Mouse (Mus musculus): ENCODE measurements around the gene Abtb2. TPM values are rescaled to one million over a fixed set of nuclear protein-coding genes. Genes with fewer than 3 reads are reported as not detected.

The Abtb2 gene
- total RNA-seq, 2 experiments from 2014 or later: 0.44 to 0.54 TPM

DNA sequence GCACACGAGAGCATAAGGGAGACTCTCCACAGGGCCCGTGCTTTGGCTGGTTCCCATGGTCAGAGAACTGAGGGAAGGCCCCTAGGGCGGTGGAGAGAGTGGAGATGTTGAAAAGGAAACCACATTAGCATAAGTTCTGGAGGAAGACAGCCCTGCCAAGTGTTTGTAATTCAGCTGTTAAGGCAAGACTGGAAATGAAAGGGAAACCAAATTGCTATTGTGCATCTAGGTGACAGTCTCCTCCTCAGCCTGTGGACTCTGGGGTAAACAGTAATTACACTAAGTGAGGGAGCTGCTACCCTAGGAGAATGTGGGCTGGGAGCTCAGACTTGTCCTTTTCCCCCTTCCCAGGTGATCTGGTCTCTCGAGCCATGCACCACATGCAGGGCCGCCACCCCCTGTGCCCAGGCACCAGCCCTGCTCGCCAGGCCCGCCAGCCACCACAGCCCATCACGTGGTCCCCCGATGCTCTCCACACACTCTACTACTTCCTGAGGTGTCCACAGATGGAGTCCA is 116.9 kb downstream of the Abtb2 start:
- ATAC-seq (replicated peaks; ENCODE audit: poor library complexity): peak; percentile 44

DNA sequence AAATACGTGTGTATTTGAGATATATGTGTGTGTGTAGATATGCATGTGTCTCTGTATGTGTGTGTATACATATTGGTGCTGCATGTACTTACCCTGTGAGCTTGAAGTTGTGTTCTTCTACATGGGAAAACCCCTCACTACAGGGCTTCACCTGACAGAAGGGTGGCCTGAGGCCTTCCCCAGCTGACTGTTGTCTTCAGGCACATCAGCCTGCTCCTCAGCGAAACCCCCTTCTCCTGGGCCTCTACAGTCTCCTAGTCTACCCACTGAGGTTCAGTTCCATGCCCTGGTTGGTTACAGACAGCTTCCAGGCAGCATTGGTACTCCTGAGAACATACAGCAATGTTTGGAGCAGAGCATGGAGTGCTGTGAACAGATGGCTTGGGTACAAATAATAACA is 118.3 kb downstream of the Abtb2 start:
- no peak for ATAC-seq (replicated peaks; ENCODE audit: poor library complexity)

DNA sequence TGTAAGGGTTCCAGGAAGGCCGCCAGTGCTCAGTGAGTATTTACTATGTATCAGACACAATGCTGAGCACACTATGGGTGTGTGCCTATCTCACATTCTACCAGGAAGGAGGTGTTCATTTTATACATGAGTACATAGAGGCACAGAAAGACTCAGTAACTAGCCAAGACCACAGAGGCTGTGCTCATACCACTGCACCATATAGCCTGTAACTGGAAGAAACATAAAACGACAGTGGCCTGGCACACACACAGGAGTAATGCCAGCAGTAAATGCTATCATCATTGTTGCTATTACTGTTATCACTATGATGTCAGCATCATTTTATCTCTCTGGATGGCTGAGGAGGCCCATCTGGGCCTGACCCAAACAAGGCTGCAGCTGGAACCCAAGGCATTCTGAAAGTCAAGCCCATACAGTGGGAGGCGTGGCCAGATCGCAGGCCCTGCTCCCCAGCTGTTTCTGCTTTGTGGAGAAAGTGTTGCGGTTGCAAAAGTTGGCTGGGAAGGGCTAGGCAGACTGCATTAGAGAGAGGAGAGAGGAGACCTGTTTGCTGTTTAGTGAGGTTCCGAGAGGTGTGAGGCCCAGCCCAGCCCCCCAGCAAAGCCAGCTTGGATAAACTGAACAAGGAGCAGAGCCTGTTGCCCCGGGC is 118.9 kb downstream of the Abtb2 start:
- ATAC-seq (replicated peaks; ENCODE audit: poor library complexity): peak; percentile 60

DNA sequence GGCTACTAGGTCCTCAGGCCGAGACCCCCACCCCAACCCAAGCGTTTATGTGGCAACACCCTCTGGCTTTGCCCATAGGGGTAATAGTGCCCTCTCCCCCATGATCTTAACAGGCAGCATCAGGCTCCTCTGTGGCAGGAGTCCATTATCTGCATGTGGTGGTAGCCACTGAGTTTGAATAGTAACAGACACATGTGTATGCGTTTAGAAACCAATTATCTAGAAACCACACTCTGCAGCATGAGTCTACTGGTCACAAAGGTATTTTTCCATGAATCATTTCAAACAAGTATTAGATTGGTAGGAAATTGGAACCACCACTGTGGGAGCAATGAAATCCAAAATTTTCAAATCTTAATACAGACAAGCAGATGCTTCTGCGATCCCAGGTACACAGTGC is 119.5 kb downstream of the Abtb2 start:
- 0 out of 2 replicates have a peak, but pooled peaks have one; percentile 5 for ATAC-seq (replicated peaks; ENCODE audit: poor library complexity)

DNA sequence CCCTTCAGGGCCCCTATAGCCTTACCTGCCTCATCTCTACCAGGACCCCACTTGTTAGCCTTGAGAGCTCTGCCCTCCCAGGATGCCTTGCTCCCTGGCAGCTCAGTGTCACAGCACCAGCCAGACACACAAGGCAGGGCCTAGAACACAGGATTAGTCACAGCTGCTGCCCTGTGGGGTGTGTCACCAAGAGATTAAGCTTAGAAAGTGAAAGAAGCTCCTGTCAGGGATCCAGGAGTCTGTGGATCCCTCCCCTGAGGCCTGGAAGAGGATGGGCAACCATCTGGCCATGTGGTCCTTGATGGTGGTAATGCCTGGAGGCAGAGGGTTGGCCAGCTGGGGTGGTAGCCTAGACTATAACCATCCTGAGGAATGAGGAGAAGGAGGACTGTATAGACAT is 121.0 kb downstream of the Abtb2 start:
- ATAC-seq (replicated peaks; ENCODE audit: poor library complexity): peak; percentile 20

DNA sequence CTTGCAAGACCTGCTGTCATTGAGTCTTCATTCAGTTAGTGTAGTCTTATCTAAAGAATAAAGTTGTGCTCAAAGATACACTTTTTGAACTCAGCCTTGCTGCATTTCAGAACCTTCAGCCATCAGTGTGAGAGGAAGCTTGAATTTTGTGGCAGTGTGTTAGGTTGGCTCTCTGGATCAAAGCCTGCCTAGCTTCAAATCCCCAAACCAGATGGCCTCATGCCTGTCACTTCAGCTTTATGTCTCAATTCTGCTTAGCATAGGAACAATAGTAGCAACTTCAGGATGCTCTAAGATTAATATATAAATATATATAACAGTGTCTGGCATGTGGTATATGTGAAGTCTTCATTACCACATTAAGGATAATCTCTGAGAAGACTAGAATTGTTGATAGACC is 121.8 kb downstream of the Abtb2 start:
- ATAC-seq (replicated peaks; ENCODE audit: poor library complexity): no peak

DNA sequence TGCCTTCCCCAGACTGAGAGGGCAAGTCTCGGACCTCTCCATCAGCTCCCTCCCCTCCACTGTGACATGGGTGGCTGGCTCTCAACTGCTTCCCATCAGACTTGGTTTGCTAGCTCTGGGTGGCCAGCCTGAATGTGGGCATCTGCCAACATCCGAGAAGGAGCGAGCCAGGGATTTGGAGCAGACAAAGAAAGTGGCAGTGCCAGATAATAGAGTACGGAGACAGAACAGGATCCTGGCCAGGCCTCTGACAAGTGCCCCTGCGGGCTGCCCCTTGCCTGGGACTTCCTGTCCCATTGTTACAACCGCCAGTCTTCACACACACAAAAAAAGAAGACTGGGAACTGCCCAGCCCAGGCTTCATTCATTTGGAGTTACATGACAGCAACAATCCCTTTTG is 124.3 kb downstream of the Abtb2 start:
- no peak for ATAC-seq (replicated peaks; ENCODE audit: poor library complexity)

DNA sequence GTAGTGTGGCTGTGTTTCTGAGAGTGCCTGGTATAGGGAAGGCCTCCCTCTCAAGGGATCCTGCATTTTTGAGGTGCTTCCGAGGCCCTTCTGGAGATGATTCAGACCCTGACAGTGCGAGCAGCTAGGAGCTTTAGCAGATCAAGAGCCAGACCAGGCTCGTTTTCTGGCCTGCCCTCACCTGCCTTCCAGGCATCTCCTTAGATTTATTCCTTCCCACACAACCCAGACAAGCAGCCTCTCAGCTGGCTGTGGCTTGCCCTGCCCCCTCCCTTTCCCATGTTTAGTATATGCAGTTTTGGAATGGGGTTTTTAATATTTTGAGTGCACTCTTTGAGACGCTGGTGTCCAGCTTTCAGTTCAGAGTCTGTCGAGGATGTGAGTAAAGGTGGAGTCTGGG is 124.7 kb downstream of the Abtb2 start:
- ATAC-seq (replicated peaks; ENCODE audit: poor library complexity): no peak

DNA sequence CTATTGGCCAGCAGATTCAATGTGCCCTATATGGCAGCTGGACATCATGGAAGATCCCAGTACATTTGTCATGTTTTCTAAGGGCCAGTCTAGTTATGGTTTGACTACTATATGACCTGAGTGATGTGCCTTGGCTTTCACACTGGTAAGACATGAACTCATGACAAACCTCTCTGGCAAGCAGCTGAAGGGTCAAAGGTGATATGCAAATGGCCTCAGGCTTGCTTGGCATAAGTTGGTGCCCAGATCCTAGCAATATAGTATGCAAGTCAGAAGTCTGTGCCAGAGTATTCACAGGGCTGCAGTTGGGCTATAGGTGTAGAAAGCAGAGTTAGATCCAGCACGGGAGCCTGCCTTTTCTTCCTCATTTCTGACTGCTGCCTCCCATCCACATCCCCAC is 125.2 kb downstream of the Abtb2 start:
- no peak for ATAC-seq (replicated peaks; ENCODE audit: poor library complexity)

DNA sequence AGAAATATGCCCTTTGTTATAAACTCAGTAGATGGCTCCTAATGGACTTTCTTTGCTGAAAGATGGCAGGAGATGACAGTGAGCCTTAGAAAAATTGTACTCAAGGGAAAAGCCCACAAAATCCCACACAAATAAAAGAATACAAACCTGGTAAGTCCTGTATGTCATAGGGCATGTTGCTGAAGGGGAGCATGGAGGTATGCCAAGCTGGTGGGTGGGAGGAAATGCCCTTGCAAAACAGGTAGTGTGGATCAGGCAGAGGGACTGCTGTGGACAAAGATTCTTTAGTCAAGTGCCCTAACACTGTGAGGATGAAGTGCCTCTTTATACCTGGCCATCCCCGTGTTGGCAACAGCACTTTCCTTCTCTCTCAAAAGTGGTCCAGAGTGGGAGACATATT is 126.7 kb downstream of the Abtb2 start:
- ATAC-seq (replicated peaks; ENCODE audit: poor library complexity): no peak

DNA sequence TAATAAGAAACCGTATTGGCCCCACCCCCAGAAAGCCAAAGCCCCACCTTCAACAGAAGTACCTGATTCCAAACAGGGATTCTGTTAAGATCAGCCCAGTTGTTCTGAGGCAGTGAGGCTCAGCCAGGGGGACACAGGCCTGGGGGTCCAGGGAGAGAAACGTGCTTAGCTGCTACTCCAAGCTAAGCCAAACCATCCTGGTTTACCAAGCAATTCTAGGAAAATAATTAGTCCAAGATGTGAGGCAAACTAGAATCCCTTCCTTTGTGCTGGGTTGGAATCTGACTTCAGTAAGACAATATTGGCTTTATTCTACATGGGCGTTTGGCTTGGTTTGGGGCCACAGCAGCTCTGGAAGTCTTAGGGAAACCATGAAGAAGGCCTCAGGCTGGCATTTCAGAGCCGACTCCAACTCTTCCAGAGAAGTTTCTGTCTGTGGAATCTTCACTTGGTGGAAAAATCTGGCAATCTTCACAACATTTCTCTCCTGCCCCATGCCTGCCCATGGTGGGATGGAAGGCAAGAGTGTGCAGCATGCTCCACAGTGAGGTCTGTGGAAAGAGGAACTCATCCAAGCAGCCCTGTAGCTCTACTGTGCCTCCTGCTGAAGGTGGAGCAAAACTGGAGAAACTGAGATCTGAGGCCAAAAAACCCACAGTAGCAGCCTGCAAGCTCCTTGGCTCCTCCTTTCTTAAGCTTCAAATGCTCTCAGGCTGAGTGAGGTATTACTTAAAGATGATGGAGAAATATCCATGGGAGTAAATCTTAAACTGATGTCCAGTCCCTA is 128.9 kb downstream of the Abtb2 start:
- ATAC-seq (replicated peaks; ENCODE audit: poor library complexity): peak; percentile 64

DNA sequence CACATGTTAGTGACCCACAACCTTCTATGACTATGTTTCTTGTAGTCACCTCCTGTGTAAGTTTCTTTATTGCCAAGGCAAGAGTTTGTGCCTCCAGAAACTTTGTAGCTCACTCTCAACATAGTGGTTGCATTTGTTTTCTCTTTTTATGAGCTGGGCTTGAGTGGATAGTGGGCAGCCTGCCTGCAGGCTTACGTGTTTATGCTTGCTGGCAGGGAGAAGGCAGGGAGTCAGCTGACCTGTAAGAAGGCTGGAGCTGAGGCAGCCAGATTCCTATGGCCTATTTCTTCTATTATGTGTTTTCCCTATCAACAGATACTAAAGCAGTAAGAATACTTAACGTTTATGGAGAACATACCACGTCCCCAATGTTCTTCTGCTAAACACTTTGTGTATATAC is 130.1 kb downstream of the Abtb2 start:
- no peak for ATAC-seq (replicated peaks; ENCODE audit: poor library complexity)

DNA sequence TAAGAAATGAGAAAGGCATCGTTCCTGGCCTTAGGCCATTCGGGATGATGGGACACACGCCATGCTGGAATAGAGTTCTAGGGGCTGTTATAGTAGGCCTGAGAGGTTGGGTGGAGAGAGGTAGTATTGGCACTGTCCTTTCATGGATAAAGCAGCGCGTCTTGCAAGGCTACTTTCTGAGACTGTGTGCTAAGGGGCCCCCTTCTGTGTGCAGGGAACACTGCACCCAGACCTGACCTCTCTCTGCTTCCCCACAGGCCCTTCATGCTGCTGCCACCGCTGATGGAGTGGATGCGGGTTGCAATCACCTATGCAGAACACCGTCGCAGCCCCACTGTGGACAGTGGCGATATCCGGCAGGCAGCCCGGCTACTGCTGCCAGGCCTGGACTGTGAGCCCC is 134.4 kb downstream of the Abtb2 start:
- ATAC-seq (replicated peaks; ENCODE audit: poor library complexity): no peak

DNA sequence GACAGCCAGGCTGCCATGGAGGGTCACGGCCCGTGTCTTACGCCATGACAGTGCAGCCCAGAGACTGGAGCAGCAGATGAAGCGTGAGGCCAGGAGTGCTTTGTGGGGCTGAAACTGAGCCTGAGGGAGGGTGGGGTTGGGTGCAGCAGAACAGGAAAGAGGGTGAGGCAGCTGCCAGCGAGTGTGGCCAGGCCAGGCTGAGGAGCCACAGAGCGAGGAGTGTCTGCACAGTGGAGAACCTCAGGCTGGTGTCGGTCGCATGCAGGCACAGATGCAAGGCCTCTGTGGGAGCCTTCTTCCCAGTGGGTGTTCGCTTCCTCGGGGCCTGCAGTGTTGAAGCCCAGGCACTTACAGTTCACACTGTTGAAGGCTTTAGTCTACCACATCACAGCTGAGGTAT is 137.2 kb downstream of the Abtb2 start:
- no peak for ATAC-seq (replicated peaks; ENCODE audit: poor library complexity)

DNA sequence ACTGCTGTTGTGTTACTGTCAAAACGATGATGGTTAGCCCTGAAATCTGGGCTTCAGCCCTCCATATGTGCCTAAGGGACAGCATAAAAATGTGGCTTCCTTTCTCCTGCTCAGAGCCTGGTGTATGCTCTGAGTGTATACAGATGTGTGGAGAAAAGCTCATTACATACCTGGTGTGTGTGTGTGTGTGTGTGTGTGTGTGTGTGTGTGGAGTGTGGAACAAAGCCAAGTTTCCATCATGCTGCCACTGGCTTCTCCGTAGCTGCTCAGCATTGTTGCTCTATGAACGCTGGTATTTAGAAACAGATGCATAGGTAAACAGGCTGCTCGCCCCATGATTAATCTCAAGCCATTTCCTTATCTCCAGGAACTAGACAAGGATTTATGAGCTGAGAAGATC is 137.8 kb downstream of the Abtb2 start:
- ATAC-seq (replicated peaks; ENCODE audit: poor library complexity): no peak

DNA sequence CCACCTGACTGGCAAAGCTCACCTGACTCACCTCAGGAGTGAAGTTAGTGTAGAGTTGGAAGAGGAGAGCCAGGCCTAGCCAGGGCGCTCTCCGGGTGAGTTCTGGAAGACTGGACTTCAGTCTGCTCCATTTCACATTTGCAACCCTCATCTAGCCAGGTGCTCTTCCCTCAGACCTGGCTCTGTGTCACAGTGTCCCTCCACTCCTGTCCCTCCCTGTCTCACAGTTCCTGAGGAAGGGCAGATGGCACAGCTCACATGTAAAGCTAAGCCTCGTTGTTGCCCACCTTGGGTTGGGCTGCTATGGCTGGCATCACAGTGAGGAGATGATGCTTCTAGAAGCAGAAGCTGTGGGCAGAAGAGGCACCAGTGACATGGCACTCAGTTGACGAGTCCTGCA is 139.7 kb downstream of the Abtb2 start:
- ATAC-seq (replicated peaks; ENCODE audit: poor library complexity): no peak

DNA sequence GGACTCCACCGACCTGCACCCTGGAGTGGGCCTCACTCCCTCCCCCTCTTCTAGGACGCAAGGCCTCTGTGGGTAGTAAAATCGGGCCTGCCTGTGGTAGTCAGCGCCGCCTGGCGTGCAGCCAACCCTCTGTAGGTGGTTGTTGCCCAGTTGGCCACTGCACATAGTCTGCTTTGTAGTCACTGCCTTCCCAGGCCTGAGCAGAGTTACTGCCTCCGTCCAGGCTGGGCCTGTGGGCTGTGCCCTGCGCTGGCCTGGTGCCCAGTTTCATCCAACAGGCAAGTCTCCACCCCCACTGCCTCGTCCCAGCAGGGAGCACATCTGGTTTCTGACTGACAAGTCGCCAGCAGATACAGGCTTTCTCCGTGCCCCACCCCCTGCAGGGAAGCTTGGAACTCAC is 140.1 kb downstream of the Abtb2 start:
- peak; percentile 52 for ATAC-seq (replicated peaks; ENCODE audit: poor library complexity)

DNA sequence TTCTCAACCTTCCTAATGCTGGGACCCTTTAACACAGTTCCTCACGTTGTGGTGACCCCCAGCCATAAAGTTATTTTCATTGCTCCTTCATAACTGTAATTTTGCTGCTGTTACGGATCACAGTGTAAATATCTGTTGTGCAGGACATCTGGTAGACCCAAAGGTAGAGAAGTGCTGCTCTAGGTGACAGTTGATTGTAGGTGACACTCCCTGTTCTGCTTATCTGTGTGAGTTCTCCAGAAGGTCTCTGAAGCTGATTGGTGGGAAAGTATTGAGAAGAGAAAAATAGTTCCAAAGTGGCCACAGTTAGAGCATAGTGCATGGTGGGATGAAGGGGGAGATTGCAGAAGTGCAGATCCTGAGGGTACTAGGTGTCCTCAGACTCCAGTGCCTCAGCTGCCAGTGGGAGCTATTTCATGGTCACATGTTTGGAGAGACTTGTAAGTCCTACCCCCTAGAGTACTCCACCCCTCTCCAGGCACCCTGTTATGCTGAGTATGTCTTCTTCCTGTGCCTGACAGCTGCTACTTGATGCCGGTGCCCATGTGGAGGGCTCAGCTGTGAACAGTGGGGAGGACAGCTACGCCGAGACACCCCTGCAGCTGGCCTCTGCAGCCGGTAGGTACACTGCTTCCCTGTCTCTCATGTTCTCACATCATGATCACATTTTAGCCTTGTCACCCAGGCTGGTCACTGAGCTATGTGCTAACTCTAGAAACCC is 141.1 kb downstream of the Abtb2 start:
- peak; percentile 40 for ATAC-seq (replicated peaks; ENCODE audit: poor library complexity)

DNA sequence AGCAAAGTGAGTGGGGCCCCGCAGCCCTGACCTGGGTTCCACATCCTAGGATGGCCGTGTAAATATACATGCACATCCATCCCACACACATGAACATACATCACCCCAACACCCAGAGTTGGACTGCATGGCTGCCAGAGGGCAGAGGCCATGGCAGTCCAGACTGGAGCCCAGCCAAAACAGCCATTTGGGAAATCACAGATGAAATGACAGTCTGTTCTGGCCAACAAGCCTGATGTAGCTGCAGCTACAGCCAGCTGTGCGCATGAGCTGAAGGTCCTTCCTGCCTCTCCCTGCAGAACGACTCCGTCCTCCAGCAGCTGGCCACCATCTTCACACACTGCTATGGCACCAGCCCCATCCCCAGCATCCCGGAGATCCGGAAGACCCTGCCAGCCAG is 144.7 kb downstream of the Abtb2 start:
- no peak for ATAC-seq (replicated peaks; ENCODE audit: poor library complexity)

DNA sequence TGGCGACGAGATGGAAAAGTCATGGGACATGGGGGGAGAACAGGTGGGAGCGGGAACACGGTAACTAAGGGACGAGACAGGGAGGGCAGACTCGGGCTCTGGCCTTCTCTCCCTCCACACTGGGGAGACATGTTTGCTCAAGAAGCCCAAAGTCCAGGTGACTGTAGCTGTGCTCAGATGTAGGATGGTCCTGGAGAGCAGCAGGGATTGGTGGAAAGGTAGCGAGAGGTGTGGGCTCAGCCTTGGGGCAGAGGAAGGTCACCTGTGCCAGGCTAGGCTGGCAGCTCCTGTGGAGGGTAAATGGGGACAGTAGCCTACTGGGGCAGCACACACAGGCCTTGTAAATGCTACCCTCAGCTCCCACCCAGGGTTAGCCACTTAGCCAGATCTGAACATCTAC is 147.7 kb downstream of the Abtb2 start:
- ATAC-seq (replicated peaks; ENCODE audit: poor library complexity): no peak

DNA sequence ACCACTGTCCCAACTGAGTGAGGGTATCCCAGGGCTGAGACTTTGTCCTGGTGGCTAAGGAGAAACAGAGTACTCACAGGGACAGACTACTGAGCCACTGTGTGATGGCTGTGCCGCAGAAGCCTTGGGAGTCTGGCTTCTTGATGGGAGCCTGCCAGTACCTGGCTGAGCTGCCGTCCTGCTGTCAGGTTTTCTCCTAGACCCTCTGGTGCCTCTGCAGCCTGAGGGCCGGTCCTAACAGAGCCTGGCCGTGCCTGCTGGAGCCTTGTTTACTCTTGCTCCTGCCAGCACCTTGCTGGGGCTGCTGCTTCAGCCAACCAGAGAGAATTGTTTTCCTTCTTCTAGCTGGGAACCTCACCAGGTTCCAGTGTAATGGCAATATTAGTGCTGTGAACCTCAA is 148.3 kb downstream of the Abtb2 start:
- ATAC-seq (replicated peaks; ENCODE audit: poor library complexity): no peak

Measured in megakaryocyte progenitor cell, adult 5-6 weeks (primary cell).